Mouse (Mus musculus) liver, adult 2 months (tissue): ENCODE data around the gene Ophn1.

Experiments used
- CTCF ChIP-seq: fragments of 200-500 bp; IDR thresholded peaks from 2 replicates; pipeline ENCODE4 v1.5.1; 2011; ENCODE audit warnings: low read depth, low read length, control low read depth
- POLR2A ChIP-seq: fragments of 200-500 bp; IDR thresholded peaks from 2 replicates; pipeline ENCODE4 v1.6.1; 2011; ENCODE audit warnings: low read length, control low read depth; ENCODE audit not compliant: insufficient read depth; ENCODE audit errors: extremely low read depth

DNA sequence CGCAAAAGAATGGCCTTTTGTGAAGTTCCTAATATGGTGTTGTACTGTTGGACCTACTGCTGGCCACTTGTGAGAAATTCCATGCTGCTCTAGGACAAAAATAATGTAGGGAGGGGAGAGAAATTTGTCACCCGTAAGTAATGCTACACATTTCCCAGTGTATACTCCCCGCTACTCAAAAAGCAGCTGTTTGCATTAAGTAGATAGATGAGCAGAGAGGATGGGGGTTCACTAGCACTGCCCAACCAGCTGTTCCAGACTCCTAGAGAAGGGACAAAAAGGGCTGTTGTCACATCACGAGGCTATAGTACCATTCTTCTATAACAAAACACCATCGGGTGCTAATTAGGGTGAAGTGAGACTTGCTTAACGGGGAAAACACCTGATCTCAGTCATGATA, 15.7 kb downstream of the Ophn1 start:
- TF ChIP-seq POLR2A (no peak), CTCF (no peak)
